Mouse (Mus musculus) central nervous system, embryonic 18 days (tissue): Measurements from ENCODE around the gene Mybphl. TPM values are rescaled to one million over a fixed set of nuclear protein-coding genes. Genes with fewer than 3 reads are reported as not detected.

Experiments
- polyA plus RNA-seq: library from polyadenylated mRNA; depleted of rRNA; stranded (reverse); fragments of >200 nt; gene quantifications from 2 replicates; pipeline ENCODE4 v1.2.3, GENCODE M21; 2012; rRNA removed

The Mybphl gene
- polyA plus RNA-seq: 0.05 and 0.08 TPM in 2 replicates

GRCm38 (mm10) chr3:108364270-108364995, at the start of gene Mybphl:
Gene Mybphl, plus strand, starts transcription at chr3:108364911.

GRCm38 (mm10) chr3:108383485-108384354, 19.0 kb downstream of the Mybphl start, which contains the start of gene Psrc1:
Gene Psrc1, plus strand, starts transcription at chr3:108383839.

GRCm38 (mm10) chr3:108414857-108415830, 50.4 kb downstream of the Mybphl start, which contains the start of gene Celsr2:
Gene Celsr2, minus strand, starts transcription at chr3:108415552.

Other genes with a start within 250 kb of the Mybphl start
- 79.9 and 83.6 TPM in 2 replicates for gene Gnai3, start 218.8 kb upstream of the Mybphl start, polyA plus RNA-seq
- 5.2 TPM in 2 replicates for gene Gpr61, start 210.0 kb upstream of the Mybphl start, polyA plus RNA-seq
- gene Amigo1, start 178.6 kb upstream of the Mybphl start, polyA plus RNA-seq: 19.0 and 19.8 TPM in 2 replicates
- 6.6 and 6.9 TPM in 2 replicates for gene Cyb561d1, start 163.7 kb upstream of the Mybphl start, polyA plus RNA-seq
- gene Atxn7l2, start 154.0 kb upstream of the Mybphl start, polyA plus RNA-seq: 36.4 and 37.2 TPM in 2 replicates
- gene Sypl2, start 138.3 kb upstream of the Mybphl start, polyA plus RNA-seq: 1.0 and 2.5 TPM in 2 replicates
- gene Psma5, start 108.0 kb upstream of the Mybphl start, polyA plus RNA-seq: 166 and 175 TPM in 2 replicates
- gene Sort1, start 80.8 kb upstream of the Mybphl start, polyA plus RNA-seq: 61.8 and 62.0 TPM in 2 replicates
- gene Psrc1, start 18.9 kb downstream of the Mybphl start, polyA plus RNA-seq: 18.1 and 19.3 TPM in 2 replicates
- gene Celsr2, start 50.6 kb downstream of the Mybphl start, polyA plus RNA-seq: 35.7 and 42.0 TPM in 2 replicates
- 165 and 175 TPM in 2 replicates for gene Sars, start 80.3 kb downstream of the Mybphl start, polyA plus RNA-seq
- gene 1700013F07Rik, start 169.2 kb downstream of the Mybphl start, polyA plus RNA-seq: 3.2 and 4.1 TPM in 2 replicates
- gene 5330417C22Rik, start 171.6 kb downstream of the Mybphl start, polyA plus RNA-seq: 9.7 and 11.6 TPM in 2 replicates
- 12.4 and 13.0 TPM in 2 replicates for gene Tmem167b, start 197.6 kb downstream of the Mybphl start, polyA plus RNA-seq
- 28.7 and 34.1 TPM in 2 replicates for gene Taf13, start 206.8 kb downstream of the Mybphl start, polyA plus RNA-seq
- 123 and 124 TPM in 2 replicates for gene Wdr47, start 226.4 kb downstream of the Mybphl start, polyA plus RNA-seq